Mouse (Mus musculus) frontal cortex, postnatal 14 days (tissue): Measurements from ENCODE around the gene Kndc1.

ENCODE experiments used
- DNase-seq, 2 experiments: peaks; one replicate each; pipeline ENCODE4 v3.0.0; 2022; ENCODE audit warnings: low spot score in 2 of 2

The Kndc1 gene

DNA sequence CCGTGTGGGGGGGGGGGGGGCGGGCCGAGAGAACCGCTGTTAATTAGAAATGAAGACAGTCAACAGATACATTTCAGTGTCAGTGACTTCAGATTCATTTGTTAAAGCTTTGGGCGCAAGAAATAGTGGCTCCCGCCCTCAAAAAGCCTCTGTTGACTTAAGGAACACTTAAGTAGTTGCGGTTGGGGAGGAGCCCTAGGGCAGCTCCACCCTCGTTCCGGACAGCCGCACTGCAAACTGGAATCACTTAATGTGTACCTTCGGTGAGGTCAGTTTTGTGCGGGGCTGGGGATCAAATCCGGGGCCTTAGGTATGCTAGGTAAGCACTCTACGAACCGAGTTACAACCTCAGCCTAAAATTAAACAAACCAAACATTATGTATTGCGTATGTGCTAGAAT is 56.6 kb downstream of the Kndc1 start:
- DNase-seq, result no peak

DNA sequence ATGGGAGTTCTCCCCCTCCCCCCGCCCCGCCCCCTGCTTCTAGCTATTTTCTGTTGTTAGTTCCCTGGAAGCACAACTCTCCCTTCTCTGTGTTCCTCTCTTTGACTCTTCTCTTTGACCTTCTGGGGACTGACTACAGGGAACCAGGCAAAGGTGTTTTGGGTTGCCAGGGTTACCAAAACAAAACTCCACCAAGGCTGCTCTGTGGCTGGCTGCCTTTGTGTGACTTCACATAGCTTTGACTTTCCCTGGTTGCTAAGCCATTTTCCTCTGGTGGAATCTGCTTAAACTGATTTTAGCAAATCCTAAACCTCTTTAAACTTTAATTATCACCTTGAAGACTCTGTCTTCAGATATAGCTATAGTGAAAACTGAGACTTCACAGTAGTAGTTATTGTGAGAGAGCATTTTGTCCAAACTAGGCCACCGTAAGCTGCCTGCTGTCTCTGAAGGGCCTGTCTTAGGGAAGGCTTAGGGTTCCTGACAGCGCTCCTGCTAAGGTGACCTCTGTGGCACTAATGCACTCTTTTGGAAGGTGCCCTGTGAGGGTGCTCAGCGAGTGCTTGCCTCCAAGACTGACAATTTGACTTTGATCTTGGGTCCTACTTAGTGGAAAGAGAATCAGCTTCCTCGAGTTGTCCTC is 57.6 kb downstream of the Kndc1 start:
- no peak for DNase-seq

DNA sequence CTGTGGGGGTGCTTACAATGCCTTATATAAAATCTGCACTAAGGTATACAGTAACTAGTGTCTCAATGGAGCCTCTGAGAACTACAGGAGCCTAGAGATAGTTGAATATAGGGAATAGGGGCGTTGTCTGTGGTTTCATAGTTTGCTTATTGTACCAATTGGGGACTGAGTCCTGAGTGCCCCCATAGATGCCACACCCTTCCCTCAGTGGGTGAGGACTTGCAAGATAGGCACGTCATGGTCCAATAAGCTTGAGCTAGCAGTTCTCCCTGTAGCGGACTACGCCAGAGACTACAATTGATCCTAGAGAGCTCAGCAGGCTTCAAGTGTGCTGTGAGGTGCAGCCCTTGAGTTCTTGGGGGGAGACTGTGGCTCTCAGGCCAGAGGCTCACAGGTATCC is 61.0 kb downstream of the Kndc1 start:
- DNase-seq, result no peak

DNA sequence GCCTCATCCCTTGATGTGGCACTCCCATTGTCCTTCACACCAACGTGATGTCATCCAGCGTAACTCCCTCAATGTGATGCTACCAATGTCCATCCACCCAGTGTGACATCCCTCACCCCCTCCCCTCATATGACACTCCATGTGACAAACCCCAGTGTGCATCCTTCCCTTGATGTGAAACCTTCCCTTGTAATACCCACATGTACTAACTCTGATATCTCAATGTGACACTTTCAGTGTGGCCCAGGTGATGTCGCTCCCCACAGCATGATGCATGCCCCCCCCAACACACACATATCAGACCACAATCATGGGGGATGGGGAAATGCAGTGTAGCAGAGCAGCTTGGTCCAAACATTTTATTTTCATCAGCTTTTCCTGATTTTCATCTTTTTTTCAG is 62.2 kb downstream of the Kndc1 start:
- no peak for DNase-seq

DNA sequence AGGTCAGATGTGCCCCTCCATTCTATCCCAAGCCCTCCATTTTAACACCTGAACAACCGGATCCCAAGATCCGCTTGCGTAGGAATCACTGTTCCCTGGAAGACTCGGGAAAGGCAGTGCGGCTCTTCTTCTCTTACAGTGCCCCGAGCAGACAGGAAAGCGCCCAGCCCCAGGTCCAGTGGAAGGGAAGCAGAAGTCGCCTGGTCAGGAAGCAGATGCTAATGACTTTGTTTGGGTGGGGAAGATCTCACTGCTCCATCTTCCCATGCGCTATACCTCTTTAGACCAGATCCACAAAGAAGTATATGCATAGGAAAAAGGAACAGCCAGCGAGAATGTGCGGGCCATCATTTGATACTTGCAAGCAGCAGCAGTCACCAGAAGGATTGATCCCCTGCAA is 62.9 kb downstream of the Kndc1 start:
- DNase-seq, result no peak

DNA sequence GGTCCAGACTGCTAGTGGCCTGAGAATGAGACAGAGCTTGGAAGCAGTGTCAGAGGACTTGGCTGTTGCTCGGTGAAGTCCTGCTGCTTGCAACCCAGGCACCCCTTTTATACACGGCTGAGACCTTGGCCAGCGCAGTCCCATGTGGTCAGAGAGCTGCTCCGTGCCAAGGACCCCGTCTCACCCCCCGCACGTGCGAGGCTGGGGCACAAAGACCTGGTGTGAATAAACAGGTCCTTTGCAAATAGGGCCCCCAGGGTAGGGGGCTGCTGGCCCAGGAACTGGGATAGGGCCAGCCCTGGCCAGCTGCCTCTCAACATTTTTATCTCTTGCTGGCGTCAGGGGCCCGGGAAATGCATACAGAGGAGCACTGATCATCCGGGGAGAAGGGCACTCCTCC is 63.5 kb downstream of the Kndc1 start:
- no peak for DNase-seq

DNA sequence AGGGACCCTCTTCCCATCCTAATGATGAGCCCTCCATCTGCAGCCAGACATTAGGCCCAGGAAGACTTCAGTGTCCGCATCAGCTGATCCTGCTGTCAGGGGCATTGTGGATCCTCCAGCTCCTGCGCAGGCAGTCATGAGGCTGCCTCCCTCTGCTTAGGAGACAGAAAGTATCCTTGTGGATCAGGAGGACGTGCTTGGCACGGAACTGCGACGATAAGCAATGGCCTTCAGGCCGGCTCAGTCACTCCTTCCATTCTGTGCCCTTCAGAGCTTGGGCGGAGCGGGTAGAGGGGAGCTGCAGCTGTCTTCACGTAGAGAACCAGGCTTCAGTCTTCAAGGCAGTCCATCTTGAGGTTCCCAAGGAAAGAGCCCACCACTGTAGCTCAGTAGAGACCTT is 66.6 kb downstream of the Kndc1 start:
- no peak for DNase-seq

DNA sequence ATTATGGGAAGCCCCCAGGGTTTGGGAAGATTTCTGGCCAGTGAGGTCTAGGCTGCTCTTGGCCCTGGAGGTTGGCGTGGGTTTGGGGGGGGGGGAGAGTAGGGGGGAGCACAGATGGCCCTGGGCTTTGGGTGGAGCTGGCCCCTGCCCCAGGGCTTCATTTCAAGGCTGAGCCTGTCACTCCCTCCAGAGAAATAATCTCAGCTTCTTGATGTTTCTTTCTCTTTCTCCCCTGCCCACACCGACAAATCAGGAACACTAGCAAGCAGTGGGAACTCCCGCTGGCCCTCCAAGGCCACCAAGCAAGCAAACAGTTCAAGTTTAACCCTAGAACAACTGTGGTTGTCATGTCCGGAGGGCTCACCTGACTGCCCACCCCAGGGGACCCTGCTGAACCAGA is 69.3 kb downstream of the Kndc1 start:
- DNase-seq, result no peak

DNA sequence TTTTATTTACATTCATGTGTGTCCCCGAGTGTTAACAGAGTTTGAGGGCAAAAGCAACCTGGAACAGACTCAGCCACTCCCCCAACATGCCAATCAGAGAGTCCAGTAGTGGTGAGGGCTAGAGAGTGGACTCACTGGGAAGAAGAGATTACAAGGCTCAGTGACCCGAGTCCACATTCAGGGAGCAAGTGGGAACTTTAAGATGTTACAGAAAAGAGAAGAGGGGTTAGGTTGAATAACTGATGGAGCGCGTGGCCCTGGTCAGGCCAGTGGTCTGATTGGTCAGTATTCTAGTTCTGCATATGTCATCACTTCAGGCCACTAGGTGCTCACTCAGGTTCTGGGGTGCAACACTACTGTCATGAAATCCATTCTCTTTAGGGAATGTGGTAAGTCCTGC is 72.7 kb downstream of the Kndc1 start:
- no peak for DNase-seq

DNA sequence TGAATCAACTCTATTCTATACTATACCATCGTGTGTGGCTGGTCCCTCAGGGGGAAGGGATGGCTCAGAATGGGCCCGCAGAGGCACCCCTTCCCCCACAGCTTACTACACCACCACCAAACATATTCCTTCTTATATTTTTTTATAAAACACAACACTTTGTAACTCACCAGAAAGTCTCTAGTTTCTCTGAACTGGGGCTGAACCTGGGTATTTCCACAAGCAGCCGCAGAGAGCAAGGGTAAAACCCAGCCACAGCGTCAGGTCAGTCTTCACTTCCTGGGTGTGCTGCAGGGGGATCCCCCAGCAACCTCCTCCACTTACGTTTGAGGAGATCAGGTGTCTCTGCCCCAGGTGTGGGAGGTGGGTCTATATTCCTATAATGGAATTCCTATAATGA is 73.9 kb downstream of the Kndc1 start:
- DNase-seq, result no peak

DNA sequence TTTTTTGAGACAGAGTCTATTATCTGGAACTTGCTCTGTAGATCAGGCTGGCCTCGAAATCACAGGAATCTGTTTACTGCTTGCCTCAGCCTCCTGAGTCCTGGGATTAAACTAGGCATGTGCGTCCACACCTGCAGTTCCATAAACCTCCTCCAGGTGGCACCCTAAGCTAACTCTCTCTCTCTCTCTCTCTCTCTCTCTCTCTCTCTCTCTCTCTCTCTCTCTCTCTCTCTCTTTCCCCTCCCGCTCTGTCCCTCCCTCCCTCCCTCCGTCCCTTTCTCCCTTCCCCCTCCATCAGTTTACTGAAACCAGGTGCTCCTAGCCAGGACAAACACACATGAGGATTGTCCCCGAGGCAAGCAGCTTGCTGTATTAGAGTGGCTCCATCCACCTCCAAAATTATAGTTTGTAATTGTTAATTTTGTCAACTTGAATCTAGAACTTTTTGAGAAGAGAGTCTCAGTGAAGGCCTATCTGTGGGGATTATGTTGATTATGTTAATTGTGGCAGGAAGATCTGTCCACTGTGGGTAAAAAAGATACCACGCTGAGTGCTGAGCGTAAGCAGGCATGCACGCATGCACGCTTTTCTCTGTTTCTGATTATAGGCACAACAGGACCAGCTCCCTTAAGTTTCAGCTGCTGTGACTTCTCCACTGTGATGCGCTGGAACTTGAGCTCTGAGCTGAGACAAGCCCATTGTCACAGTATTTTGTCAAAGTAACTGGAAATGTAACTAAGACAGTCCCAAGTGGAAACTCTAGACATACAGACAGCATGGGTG is 75.0 kb downstream of the Kndc1 start:
- DNase-seq, result peak; percentile 69 to 83

DNA sequence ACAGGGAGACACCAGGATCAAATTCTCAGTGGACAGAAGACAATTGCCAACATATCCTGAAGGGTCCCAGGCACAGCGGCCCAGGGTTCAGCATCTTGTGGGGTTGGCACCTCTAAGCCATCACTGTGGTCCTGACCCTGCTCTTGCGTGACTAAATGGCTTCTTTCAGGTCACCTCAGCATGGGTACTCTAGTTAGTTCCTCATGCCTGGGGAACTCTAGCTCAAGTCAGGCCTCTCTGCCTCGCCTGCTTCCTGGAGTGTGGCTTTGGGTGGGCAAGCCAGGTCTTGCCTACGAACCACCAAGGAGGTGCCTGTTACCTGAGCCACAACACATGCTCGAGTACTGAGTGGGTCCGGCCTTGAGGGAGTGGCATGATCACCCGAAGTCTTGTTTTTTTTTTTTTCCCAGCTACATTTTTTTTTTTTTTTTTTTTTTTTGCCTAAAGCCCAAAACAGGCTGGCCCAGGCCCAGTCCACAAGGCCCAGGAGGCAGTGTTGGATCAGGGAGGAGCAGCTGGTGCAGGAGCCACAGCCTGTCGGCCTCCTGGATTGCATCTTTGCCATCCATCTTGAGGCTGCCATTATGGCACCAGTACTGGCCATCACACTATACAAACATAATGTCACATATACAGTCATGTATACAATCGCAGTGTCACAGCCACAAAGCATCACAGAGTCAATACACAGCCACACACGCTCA is 75.9 kb downstream of the Kndc1 start:
- no peak for DNase-seq

DNA sequence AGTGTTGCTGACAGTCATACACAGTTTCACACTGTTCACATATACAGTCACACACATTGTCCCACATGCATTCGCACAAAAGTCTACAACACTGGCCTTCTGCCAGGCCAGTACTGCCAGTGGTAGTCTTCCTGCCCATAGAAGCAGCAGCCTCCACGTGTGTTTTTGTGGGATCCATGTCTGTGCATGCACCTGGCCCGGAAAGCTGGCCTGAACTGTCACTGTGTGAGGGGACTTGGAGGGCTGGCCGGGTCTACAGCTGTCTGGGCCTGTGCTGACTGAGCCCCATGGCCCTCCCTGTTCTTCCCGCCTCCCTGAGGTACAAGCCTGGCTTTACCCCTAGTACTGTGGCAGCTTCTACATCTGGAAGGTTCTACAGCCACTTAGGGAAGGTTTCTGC is 76.5 kb downstream of the Kndc1 start:
- DNase-seq, result no peak

DNA sequence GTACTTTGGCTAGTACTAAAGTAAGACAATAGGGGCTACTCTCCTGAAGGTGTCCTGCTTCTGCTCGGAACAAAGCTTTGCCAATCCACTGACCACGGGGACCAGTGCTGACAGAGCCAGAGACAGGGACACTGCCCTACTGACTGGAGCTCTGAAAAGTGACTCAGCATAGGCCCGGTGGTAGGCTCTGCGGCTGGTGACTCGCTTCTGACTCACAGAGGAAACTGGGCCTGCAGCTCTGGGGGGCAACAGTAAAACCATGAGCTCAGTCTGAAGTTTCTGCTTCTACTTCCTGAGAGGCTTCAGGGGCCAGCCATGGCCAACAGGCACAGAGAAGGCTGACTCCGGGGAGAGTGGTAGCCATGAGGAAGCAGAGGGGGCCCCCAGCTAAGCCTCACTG is 76.9 kb downstream of the Kndc1 start:
- DNase-seq, result no peak

DNA sequence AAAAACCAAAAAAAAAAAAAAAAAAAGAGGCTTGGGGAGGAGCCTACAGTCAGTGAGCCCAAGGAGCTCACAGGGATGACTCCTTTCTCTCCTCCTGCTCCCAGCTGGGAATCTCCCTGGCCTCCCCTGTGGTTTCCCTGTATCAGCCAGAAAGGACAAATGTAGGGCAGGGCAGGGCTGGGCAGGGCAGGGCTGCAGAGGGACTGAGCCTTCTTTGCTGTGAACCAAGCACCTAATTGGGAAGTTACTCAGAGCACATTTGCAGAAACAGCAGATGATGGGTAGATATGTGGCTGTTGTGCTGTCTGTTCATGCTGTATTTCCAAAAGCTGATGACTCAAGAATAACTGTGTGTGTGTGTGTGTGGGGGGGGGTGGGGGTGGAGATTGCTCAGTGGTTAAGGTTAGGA is 78.4 kb downstream of the Kndc1 start:
- no peak for DNase-seq

DNA sequence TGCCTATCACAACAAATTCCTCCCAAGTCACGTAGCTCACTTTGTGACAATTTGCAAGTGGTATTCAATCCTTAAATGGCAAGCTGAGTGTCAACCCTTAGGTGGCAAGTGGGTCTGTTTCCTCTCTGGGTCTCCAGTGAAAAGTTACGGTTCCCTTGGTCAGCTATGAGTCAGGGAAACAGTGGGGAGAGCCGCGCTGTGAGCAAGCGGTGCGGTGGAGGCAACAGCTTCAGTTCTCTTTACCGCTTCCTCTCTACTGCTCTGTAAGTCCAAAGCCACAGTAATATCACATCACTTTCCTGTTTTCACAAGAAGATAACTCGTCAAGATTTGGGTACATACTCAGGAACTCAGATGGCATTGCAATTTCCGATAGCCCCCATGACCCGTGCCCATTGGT is 79.8 kb downstream of the Kndc1 start:
- no peak for DNase-seq

DNA sequence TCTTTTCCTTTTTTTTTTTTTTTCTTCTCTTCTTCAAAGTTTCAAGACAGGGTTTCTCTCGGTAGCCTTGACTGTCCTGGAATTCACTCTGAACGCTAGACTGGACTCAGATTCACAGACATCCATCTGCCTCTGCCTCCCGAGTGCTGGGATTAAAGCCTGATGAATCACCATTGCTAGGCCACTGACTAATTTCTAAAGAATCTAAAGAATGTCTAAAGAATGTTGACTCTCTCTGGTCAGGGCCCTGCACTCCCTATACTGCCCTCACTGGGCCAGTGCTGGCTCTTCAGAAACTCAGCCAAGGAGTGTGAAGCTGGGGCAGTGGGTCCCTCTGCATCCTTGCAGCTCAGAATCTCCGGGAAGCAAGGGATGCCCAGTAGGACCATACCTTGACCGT is 81.0 kb downstream of the Kndc1 start:
- DNase-seq, result no peak

DNA sequence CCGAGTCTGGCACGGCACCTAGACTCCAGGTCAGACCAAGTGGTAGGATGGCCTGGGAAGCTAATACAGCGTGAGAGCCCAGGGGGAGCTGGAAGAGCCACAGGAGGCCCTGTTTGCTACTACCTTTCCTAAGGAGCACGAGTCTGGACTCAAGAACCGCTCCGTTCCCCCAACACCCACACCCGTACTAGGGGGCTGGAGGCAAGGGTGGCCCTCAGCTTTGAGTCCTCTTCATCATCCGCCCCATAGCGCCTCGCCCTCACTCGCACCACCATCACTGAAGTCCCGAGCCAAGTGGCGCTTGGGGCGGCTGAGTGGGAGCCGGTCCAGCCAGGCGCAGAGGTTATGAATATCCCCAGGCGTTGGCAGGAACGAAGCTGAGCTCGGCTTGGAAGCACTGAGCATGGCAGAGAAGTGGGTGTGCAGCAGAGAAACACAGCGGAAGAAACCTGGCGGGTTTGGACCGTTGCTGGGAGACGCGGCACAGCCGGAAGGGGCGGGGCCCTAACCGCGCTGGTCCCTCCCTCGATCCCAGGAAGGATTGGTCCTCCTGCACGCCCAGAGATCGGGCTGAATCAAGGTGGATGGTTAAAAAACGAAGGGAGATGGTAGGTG is 83.9 kb downstream of the Kndc1 start, which contains the start of gene 6430531B16Rik:
TSS of gene 6430531B16Rik (minus strand) at position 478 of the 615 bp plus-strand sequence.
- DNase-seq, result peak; percentile 77 to 85

DNA sequence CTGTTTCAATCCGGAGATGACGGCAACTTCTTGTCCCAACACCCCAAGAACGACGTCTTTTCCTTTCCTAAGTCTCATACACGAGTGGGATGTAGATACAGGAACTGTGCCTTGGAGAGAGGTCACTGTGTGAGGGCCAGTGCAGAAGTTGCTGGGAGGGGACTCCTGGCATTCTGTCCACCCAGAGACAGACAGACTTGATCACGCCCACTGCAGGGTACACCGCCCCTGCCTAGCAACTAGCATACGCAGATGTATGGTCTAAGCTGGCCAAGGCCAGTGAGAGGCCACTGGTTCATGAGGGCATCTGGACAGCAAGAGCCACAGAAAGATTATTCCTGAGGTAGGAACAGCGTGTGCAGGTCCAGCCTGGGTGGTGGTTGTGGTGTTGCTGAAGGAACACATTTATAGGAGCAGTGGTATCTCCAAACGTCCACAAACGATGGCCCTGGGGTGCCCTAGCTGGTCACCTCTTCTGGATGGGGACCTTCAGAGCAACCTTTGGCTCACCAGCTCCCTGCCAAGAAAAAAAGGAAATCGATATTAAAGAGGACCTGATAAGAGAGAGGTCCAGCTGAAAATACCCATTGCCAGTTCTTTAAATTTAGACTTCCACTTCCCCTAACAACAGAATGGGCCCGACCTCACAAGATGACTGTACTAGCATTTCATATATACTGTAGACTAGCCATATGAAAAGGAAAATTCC is 84.7 kb downstream of the Kndc1 start:
- no peak for DNase-seq

DNA sequence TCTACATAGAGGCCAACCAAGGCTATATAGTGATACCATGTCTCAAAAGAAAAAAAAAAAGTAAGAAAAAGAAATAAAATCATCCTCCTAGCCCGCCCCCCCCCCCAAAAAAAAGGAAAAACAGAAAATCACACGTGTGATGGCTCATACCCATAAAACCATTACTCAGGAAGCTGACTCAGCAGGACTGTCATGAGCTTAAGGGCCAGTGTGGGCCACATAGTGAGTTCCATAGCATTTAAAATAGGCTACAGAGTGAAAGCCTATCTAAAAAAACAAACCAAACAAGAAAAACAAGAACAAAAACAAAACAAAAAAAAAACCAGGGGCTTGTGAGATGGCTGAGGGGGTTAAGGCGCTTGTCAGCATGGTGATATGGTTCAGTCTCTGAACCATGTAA is 86.3 kb downstream of the Kndc1 start:
- DNase-seq, result no peak

DNA sequence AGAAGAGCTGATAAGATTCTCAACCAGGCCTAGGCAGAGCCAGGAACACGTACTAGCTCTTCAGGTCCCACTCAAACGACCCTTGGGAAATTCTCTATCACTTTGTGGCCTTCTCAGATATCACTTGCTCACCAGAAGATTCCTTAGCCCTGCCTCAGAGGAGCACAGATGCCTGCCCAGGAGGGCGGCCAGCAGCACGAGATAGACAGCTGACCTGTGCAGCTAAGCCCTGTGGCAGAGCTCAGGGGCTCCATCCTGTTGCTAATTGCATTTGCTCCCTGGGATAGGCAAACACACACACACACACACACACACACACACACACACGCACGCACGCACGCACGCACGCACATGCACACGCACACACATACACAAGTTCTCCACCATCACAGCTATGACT is 87.6 kb downstream of the Kndc1 start:
- DNase-seq, result no peak

DNA sequence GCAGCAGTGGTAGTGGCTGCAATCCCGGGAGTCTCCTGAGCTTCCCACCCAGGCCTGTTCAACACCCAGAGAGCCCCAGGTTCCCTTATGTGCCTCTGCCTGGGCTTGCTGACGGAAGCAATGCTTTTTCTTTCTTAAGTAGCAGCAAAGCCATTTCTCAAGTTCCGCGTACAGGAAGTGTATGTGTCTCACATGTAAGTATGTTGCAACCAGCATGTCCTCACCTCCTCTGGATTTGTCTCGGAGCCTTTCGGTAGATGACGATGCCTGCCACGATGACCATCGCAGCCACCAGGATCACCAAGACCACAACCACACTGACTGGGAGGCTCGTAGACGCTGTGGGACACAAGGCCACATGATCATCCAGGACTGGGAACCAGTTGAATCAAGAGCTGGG is 90.0 kb downstream of the Kndc1 start:
- DNase-seq, result no peak
